Mouse (Mus musculus): Measurements from ENCODE around the gene Fzd5.

DNA sequence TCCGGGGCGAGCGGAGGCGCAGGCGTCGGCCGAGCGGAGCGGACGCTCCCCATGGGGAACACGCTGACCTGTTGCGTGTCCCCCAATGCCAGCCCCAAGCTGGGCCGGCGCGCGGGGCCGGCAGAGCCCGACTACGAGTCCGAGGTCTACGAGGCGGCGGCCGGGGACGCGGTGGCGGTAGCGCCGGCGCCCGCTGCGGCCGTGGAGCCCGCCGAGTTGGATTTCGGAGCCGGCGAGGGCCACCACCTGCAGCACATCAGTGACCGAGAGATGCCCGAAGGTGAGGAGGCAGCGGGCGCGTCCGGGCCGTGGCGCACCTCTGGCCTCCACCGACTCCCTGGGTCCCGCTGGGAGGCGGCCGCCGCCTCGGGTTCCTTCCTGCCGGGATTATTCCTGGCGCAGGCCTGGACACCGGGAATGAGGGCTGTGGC lies 46.4 kb downstream of the Fzd5 start:
- no peak for TF ChIP-seq CTCF (IDR thresholded peaks at IDR 0.05; ENCODE audit: borderline replicate concordance, insufficient read depth, low read length)
- no peak for TF ChIP-seq POLR2A (IDR thresholded peaks at IDR 0.05; ENCODE audit: low read depth, low read length)
